Mouse (Mus musculus) C3H10T1/2 (cell line): ENCODE results near the gene Dnajc3. TPM values are rescaled to one million over a fixed set of nuclear protein-coding genes. Genes with fewer than 3 reads are reported as not detected.

Source experiments
- polyA plus RNA-seq, 2 experiments: library from polyadenylated mRNA; unstranded; fragments of >200 nt; fragmentation: generic; extraction: Trizol; gene quantifications; one replicate each; pipeline ENCODE4 v1.2.1; 2012; ENCODE audit warnings: missing spikeins in 2 of 2

Gene Dnajc3
- polyA plus RNA-seq = 1 to 10 TPM; 1.0 to 7.2 TPM

GRCm38 (mm10) chr14:118937533-118938492, at the start of gene Dnajc3:
Gene Dnajc3 (plus strand): TSS chr14:118937976.

DNA sequence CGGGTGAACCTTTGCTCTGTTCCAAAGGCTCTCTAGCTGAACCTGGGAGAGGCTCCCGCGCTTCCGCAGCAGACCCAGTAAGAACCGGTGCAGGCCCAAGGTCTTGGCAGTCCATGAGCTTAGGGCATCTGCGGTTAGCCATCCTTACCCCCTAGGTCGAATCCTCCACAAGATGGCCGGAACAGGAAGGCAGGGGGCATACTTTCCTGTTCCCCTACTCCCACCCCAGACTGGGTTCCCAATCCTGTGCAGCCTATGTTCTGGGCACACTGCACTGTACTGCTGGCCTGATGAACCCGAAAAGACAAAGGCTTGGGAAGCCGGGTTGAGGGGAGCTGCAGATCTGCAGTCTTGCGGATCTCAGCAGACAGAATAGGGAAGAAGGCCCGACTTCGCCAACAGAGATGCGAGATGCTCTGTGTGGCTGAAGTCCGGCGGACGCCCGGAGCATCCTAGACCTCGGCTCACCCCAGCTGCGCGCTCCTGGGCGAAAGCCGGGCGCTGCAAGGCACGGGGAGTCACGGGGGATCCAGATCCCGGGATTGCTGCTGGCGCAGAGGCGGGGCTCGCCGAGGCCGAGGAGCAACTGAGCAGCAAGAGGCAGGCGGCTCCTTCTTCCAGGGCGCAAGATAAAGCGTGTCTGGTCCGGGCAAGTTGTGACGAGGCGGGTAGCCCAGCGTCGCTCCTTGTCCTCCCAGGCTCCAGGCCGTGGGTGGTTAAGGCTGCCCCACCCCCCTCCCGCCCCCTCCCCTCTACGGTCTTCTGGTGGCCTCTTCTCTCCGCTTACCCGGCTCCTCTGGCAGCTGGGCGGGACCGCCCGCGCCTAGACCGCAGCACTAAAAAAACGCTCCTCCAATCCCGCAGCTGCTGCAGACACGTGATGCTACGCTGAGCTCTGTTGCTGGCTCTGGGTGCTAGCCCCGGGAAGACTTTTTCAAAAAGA, 12.8 kb upstream of the Dnajc3 start, which contains the start of gene Dzip1:
Dzip1 (minus strand) TSS at position 788 of the 943 bp plus-strand sequence.

Other genes with a start within 250 kb of the Dnajc3 start
- gene Abcc4, start 231.8 kb upstream of the Dnajc3 start, polyA plus RNA-seq = 1 to 10 TPM in 1 of 2 experiments, under 1 TPM in 1; 0.80 to 1.8 TPM
- gene Cldn10, start 150.1 kb upstream of the Dnajc3 start, polyA plus RNA-seq = under 1 TPM in 1 of 2 experiments, not detected in 1; 0.05 TPM
- gene Dzip1, start 12.5 kb upstream of the Dnajc3 start, polyA plus RNA-seq = 10 to 100 TPM in 1 of 2 experiments, under 1 TPM in 1; 0.82 to 25.2 TPM
- gene Uggt2, start 161.5 kb downstream of the Dnajc3 start, polyA plus RNA-seq = 1 to 10 TPM in 1 of 2 experiments, under 1 TPM in 1; 0.42 to 4.0 TPM
- gene Hs6st3, start 200.4 kb downstream of the Dnajc3 start, polyA plus RNA-seq = not detected